Mouse (Mus musculus): ENCODE data around the gene Htra2. TPM values are rescaled to one million over a fixed set of nuclear protein-coding genes. Genes with fewer than 3 reads are reported as not detected.

Htra2 gene
- polyA plus RNA-seq, 1 experiment from 2014 or later: 68.5 TPM

DNA sequence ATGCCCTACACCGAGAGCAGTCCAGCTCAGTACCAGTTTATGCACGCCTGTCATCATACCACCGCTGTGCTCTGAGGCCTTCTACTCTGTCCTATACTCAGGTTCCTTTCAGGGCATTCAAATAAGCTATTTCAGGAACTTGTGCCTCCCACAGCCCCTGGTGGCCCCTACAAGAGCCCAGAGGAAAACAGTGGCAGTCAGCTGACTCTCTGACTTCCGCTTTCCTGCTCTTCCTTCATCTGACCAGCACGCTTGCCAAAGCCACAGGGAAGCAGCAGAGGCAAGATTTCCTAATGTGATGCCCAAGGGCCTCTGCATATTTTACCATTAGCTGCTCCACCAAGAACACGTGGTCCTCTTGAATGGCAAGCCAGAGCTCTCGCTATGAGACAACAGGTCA lies 50.2 kb downstream of the Htra2 start:
- DNase-seq (ENCODE audit: low spot score) (peak; percentile 52), ATAC-seq (replicated peaks; ENCODE audit: low FRiP score, low read depth) (no peak)
- H3K27me3 ChIP-seq (ENCODE audit: insufficient read depth, low read length): no peaks in the 10 kb centered on the region
- no peaks in the 10 kb centered on the region for H3K9me3 ChIP-seq (replicated peaks; ENCODE audit: low read length)
- H3K27ac ChIP-seq: no peak overlapping the region
- 55% methylated on average over 7 of the region's 7 CpGs for WGBS
- no peak overlapping the region for H3K4me3 ChIP-seq (replicated peaks; ENCODE audit: low read depth, low read length)
- no peak overlapping the region for H3K9ac ChIP-seq (ENCODE audit: low read depth, low read length)
- no peaks in the 10 kb centered on the region for H3K4me1 ChIP-seq (replicated peaks; ENCODE audit: insufficient read depth, low read length)
- TF ChIP-seq CTCF (IDR thresholded peaks at IDR 0.05; ENCODE audit: low read depth): 0 out of 2 replicates have a peak, but pooled peaks have one; percentile 5
- H3K36me3 ChIP-seq (ENCODE audit: insufficient read depth, low read length): no peaks in the 10 kb centered on the region
- no peak overlapping the region for H3K4me2 ChIP-seq (ENCODE audit: low read length)

DNA sequence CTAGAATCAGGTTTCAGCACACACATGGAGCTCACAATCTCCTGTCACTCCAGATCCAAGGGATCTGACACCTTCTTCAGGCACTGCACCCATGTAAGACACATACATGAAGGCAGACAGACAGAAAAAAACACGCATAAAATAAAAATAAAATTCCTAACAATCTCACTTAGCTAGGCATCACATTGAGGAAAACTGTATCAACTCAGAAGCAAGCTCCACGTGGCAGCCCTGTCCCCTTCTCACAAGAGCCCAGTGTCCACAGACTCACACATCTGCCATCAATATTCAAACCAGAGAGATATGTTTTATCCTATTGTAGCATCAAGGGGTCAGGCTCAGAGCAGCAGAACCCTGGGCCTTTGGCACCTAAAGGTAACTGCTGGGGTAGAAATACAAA lies 50.8 kb downstream of the Htra2 start:
- no peaks in the 10 kb centered on the region for H3K27me3 ChIP-seq (ENCODE audit: insufficient read depth, low read length)
- no peaks in the 10 kb centered on the region for H3K4me1 ChIP-seq (replicated peaks; ENCODE audit: insufficient read depth, low read length)
- DNase-seq (ENCODE audit: low spot score): no peak
- H3K4me2 ChIP-seq (ENCODE audit: low read length): no peak overlapping the region
- H3K36me3 ChIP-seq (ENCODE audit: insufficient read depth, low read length): no peaks in the 10 kb centered on the region
- H3K9me3 ChIP-seq (replicated peaks; ENCODE audit: low read length): no peaks in the 10 kb centered on the region
- TF ChIP-seq CTCF (IDR thresholded peaks at IDR 0.05; ENCODE audit: low read depth): no peak
- no peak for ATAC-seq (replicated peaks; ENCODE audit: low FRiP score, low read depth)
- no peak overlapping the region for H3K27ac ChIP-seq
- 76% methylated on average over 2 of the region's 2 CpGs for WGBS
- no peak overlapping the region for H3K9ac ChIP-seq (ENCODE audit: low read depth, low read length)
- no peak overlapping the region for H3K4me3 ChIP-seq (replicated peaks; ENCODE audit: low read depth, low read length)

DNA sequence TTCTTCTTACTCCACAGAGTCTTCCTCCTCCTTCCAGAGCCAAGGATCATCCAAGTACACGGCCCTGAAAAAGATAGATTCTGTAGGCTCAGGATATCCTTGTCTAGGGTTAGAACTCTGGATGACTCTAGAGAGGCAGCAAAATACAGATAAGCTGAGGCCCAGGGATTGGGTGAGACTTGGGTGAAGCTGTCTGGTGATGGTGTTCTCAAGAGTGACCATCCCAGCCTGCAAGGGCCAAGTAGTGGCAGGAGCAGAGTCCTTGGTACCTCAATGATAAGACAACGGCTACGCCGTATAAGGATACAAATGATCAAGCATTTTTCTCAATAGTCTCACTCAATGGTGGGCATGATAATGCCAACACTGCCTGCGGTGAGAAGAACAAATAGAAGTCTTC lies 51.2 kb downstream of the Htra2 start:
- Histone ChIP-seq H3K9ac (ENCODE audit: low read depth, low read length) (no peak overlapping the region), H3K4me2 (ENCODE audit: low read length) (no peak overlapping the region), H3K4me1 (replicated peaks; ENCODE audit: insufficient read depth, low read length) (no peaks in the 10 kb centered on the region), H3K27me3 (ENCODE audit: insufficient read depth, low read length) (no peaks in the 10 kb centered on the region), H3K27ac (no peak overlapping the region), H3K36me3 (ENCODE audit: insufficient read depth, low read length) (no peaks in the 10 kb centered on the region), H3K9me3 (replicated peaks; ENCODE audit: low read length) (no peaks in the 10 kb centered on the region), H3K4me3 (replicated peaks; ENCODE audit: low read depth, low read length) (no peak overlapping the region)
- DNase-seq (ENCODE audit: low spot score) (no peak), ATAC-seq (replicated peaks; ENCODE audit: low FRiP score, low read depth) (no peak)
- WGBS: 91% methylated on average over 5 of the region's 5 CpGs
- no peak for TF ChIP-seq CTCF (IDR thresholded peaks at IDR 0.05; ENCODE audit: low read depth)

DNA sequence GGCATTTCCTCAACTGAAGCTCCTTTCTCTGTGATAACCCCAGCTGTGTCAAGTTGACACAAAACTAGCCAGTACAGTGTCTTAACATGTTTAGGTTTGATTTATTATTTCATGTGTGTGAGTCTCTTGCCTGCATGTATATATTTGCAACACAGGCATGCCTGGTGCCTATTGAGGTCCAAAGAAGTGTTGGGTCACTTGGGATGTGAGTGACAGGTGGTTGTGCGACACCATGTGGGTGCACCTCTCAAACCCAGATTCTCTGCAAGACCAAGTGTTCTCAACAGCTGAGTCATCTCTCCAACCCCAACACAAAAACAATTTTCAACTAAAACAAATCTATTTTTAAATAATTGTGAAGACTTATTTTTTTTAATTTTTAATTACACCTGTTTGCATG lies 52.0 kb downstream of the Htra2 start:
- Histone ChIP-seq H3K9ac (ENCODE audit: low read depth, low read length) (no peak overlapping the region), H3K4me2 (ENCODE audit: low read length) (no peak overlapping the region), H3K9me3 (replicated peaks; ENCODE audit: low read length) (no peaks in the 10 kb centered on the region), H3K4me1 (replicated peaks; ENCODE audit: insufficient read depth, low read length) (0 out of 2 replicates have a peak, but pooled peaks cover under 1% of the 10 kb centered on the region), H3K27ac (no peak overlapping the region), H3K27me3 (ENCODE audit: insufficient read depth, low read length) (no peaks in the 10 kb centered on the region), H3K36me3 (ENCODE audit: insufficient read depth, low read length) (no peaks in the 10 kb centered on the region), H3K4me3 (replicated peaks; ENCODE audit: low read depth, low read length) (no peak overlapping the region)
- 95% methylated on average over 1 of the region's 1 CpGs for WGBS
- TF ChIP-seq CTCF (IDR thresholded peaks at IDR 0.05; ENCODE audit: low read depth): no peak
- DNase-seq (ENCODE audit: low spot score) (no peak), ATAC-seq (replicated peaks; ENCODE audit: low FRiP score, low read depth) (no peak)

MicroRNA genes within 50 kb of the gene (microRNA counts, 519-probe panel; counts per million panel counts)
- 330 counts per million, percentile 68 among the panel's probes with 10 or more counts for microRNA mmu-miR-3470a+mmu-miR-3470b

Small RNA genes within 50 kb of the gene (microRNA-seq; reads per million reads assigned to microRNA genes)
- not detected for gene Mir3470a
- gene Mir7040: not detected

Other genes with a start within 250 kb of the Htra2 start
- 0.41 and 0.50 TPM in 2 replicates for gene Sema4f, start 115.5 kb downstream of the Htra2 start, polyA plus RNA-seq (2015; fragmentation: Nextera tagmentation; extraction: Ambion mirVana)
- 0.32 and 0.34 TPM in 2 replicates for gene M1ap, start 108.4 kb downstream of the Htra2 start, polyA plus RNA-seq (2015; fragmentation: Nextera tagmentation; extraction: Ambion mirVana)
- gene Dok1, start 21.8 kb downstream of the Htra2 start, polyA plus RNA-seq (2015; fragmentation: Nextera tagmentation; extraction: Ambion mirVana): 13.7 and 15.2 TPM in 2 replicates
- 13.4 and 16.1 TPM in 2 replicates for gene Loxl3, start 21.1 kb downstream of the Htra2 start, polyA plus RNA-seq (2015; fragmentation: Nextera tagmentation; extraction: Ambion mirVana)
- gene Aup1, start 752 bp downstream of the Htra2 start, polyA plus RNA-seq (2015; fragmentation: Nextera tagmentation; extraction: Ambion mirVana): 194 and 210 TPM in 2 replicates
- gene Dqx1, start 2.6 kb upstream of the Htra2 start, polyA plus RNA-seq (2015; fragmentation: Nextera tagmentation; extraction: Ambion mirVana): 5.8 and 7.0 TPM in 2 replicates
- 0.12 TPM in 1 of 2 replicates, not detected in the other for gene Tlx2, start 15.0 kb upstream of the Htra2 start, polyA plus RNA-seq (2015; fragmentation: Nextera tagmentation; extraction: Ambion mirVana)
- 28.0 and 29.7 TPM in 2 replicates for gene Pcgf1, start 22.6 kb upstream of the Htra2 start, polyA plus RNA-seq (2015; fragmentation: Nextera tagmentation; extraction: Ambion mirVana)
- 3.1 and 4.8 TPM in 2 replicates for gene Lbx2, start 31.1 kb upstream of the Htra2 start, polyA plus RNA-seq (2015; fragmentation: Nextera tagmentation; extraction: Ambion mirVana)
- gene Ccdc142, start 46.3 kb upstream of the Htra2 start, polyA plus RNA-seq (2015; fragmentation: Nextera tagmentation; extraction: Ambion mirVana): 2.0 and 2.7 TPM in 2 replicates
- 2.7 and 2.9 TPM in 2 replicates for gene Gm42688, start 46.3 kb upstream of the Htra2 start, polyA plus RNA-seq (2015; fragmentation: Nextera tagmentation; extraction: Ambion mirVana)
- 165 and 166 TPM in 2 replicates for gene Mrpl53, start 53.8 kb upstream of the Htra2 start, polyA plus RNA-seq (2015; fragmentation: Nextera tagmentation; extraction: Ambion mirVana)
- 33.9 and 37.6 TPM in 2 replicates for gene Mogs, start 60.2 kb upstream of the Htra2 start, polyA plus RNA-seq (2015; fragmentation: Nextera tagmentation; extraction: Ambion mirVana)
- gene Wbp1, start 66.3 kb upstream of the Htra2 start, polyA plus RNA-seq (2015; fragmentation: Nextera tagmentation; extraction: Ambion mirVana): 108 and 115 TPM in 2 replicates
- gene Ino80b, start 70.2 kb upstream of the Htra2 start, polyA plus RNA-seq (2015; fragmentation: Nextera tagmentation; extraction: Ambion mirVana): 14.5 and 16.2 TPM in 2 replicates
- gene Rtkn, start 80.2 kb upstream of the Htra2 start, polyA plus RNA-seq (2015; fragmentation: Nextera tagmentation; extraction: Ambion mirVana): 38.5 and 40.3 TPM in 2 replicates
- gene Wdr54, start 101.1 kb upstream of the Htra2 start, polyA plus RNA-seq (2015; fragmentation: Nextera tagmentation; extraction: Ambion mirVana): 3.5 and 4.2 TPM in 2 replicates
- 1.3 and 1.6 TPM in 2 replicates for gene 1700003E16Rik, start 101.1 kb upstream of the Htra2 start, polyA plus RNA-seq (2015; fragmentation: Nextera tagmentation; extraction: Ambion mirVana)
- gene Dctn1, start 110.6 kb upstream of the Htra2 start, polyA plus RNA-seq (2015; fragmentation: Nextera tagmentation; extraction: Ambion mirVana): 62.2 and 68.2 TPM in 2 replicates
- 0.69 and 0.86 TPM in 2 replicates for gene Slc4a5, start 164.6 kb upstream of the Htra2 start, polyA plus RNA-seq (2015; fragmentation: Nextera tagmentation; extraction: Ambion mirVana)

Data from kidney, postnatal 0 days (tissue).